Mouse (Mus musculus): ENCODE results near the gene Osgep.
A peak's percentile ranks its signal among the peaks of the same experiment; 100 is the strongest.
"Not testable (repeated sequence)": the region's sequence is repeated elsewhere in the genome, so short reads cannot be mapped to it uniquely, and the experiment has no call there.

The Osgep gene

GRCm38 (mm10) chr14:50924281-50925064 lies at the start of gene Osgep, which contains the start of gene Apex1:
Gene Osgep, minus strand, starts transcription at chr14:50924893.
Gene Apex1, plus strand, starts transcription at chr14:50924968.
- peak; percentile 98 for DNase-seq

DNA sequence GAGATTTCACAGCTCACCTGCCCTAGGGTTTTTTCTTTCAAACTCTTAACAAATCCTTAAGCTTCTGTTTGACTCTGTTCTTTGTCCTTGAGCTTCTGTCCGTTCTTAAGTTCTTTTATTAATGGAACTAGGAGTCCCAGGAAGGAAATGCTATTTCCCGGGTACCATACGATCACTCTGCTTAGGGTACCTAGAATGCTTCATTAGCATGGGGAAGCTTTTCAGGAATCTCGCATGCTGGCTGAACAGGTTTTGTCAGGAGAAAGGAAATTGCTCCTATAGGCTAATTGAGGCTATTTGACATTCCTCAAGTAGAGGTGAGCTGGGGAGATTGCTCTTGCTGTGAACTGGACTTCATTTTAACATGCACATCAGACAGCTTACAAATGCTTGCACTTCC lies 49.0 kb upstream of the Osgep start:
- no peak for DNase-seq

- not testable (repeated sequence) for DNase-seq
These were observed 48.4 kb upstream of the Osgep start for GRCm38 (mm10) chr14:50973054-50973453.

- no peak for DNase-seq
These were observed 46.1 kb upstream of the Osgep start for GRCm38 (mm10) chr14:50970822-50971221.

GRCm38 (mm10) chr14:50969558-50970544 lies 45.2 kb upstream of the Osgep start:
- DNase-seq: no peak

DNA sequence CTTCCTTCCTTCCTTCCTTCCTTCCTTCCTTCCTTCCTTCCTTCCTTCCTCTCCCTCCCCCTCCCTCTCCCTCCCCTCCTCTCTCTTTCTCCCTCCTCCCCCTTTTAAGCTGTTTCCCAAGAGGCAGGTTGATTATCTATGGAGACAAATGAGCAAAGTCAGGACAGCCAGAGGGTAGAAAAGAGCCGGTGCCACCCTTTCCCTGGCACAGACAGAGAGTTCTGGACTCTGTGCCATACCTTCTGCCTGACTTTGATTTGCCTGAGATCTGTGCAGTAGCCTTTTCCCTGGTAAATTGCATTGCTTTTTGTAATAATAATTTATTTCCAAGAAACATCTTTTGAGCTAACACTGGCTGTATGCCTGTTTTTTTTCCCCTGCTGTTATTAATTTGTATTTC lies 44.3 kb upstream of the Osgep start:
- no peak for DNase-seq

DNA sequence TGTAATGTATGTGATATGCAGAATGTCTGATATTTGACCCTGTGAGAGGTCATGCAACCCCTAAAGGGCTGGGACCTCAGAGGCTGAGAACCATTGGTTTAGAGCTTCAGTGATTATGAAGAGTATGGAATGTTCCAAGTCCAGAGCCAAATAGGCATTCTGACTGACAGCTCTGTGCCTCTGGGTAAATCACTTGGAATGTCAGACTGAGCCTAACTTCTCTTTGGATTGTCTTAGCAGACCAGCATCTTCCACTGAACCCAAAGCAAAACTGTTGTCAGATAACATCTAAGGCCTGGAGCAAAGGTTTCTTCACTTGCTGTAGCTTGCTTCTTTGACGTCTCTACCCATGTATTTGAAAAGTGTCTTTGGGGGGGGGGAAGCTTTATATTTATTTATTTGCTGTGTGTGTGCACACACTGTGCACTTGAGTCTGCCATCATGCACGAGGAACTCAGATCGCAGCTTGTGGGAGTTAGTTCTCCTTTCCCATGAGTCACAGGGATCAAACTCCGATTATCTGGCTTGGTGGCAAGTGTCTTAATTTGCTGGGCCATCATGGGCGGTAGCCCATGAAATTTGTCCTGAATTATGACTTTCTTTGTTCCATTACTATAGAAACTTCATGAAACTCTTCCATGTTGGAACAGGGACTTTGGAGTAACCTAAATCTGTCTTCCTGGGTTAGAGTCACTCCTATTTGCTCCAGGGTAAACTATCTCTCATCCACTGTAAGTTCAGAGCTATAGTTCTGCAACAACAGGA lies 43.7 kb upstream of the Osgep start:
- no peak for DNase-seq

DNA sequence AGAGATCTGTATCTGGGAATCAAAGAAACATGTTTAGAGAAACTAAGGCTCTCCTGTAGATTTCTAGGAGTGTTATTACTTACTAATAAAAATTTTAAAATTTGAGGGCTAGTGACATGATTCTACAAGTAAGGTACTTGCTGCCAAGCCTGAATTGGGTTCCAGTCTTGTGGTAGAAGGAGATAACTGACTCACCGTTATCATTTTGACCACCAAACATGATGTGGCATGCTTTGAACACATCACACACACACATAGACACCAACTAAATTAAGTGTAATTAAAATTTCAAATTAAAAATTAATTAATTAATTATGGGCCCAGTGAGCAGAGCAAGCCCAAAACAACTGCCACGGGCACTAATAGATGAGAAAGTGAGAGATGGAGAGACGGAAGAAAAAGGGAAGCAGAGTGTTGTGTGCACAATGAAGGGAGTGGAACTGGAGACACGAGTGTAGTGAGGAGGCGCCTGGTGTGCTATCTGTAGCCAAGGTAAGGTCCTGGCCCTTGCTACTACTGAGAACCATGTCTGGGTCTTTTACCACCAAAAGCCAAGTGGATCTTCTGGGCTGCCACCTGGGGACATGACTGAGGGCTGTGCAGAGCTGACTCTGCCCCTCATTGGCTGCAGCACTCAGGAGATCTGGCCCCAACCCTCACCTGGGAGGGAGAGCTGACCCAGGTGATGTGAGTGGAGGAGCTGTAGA lies 33.7 kb upstream of the Osgep start:
- not testable (repeated sequence) for DNase-seq

DNA sequence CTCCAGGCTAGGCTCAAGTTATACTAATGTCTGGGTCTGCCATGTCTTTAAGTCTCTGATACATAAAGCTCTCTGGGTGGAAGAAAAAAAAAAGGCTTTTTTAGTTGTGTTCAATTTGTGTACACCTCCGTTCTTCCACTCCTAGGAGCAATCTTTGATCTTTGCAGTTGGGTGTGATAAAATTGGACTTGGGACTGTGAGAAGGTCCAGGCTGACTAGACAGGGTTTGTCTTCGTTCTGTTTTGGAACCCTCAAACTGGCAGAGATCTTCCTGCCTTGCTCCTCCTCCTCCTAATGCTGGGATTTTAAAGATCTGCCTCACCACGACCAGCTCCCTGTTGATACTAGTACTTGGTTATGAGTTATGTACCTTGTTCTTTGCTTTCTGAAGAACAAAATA lies 32.5 kb upstream of the Osgep start:
- not testable (repeated sequence) for DNase-seq

DNA sequence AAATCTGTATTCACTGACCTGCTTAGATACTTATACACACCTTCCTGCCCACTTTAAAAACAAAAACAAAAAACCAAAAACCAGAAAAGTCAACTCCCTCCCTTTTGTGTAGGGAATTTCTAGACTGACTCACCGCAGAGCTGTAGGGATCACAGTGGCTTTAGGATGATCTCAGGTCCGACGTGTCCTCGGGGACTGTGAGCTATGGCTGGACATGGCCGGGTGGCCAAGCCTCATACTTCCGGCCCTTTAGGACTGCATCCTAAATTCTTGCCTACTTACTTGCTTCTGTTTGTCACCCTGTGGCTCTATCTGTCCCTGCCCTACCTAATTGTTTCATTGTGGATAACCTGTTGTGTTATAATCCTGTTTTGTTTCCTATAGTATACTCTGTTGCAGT lies 32.0 kb upstream of the Osgep start:
- DNase-seq: not testable (repeated sequence)

DNA sequence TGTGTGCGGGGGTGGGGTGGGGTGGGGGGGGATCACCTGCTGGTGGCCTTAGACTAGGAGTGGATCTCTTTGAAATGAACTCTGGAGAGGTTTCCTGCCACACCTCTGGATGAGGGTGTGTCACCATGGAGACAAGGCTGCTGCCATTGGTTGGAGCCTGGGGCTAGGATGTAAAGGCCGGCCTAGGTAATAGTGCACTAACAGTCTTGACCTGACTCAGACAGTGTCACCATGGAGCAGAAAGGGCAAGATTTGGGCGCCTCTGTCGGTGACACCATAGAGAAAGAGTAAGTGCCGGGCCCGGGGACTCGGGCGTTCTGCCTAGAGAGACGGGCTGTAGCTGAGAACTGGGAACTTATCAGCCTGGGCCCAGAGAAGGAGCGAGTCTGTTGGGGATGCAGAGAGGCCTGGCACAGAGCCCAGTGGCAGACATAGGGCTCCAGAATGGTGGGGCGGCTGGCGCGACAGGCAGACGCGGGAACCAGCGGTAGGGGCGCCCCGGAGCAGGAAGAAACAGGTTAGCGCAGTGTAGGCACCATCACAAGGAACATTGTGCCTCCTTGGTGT lies 31.3 kb upstream of the Osgep start, which contains the start of gene Pnp2:
Pnp2 (plus strand) TSS at position 51 of the 567 bp plus-strand sequence.
- DNase-seq: peak; percentile 56 to 73

DNA sequence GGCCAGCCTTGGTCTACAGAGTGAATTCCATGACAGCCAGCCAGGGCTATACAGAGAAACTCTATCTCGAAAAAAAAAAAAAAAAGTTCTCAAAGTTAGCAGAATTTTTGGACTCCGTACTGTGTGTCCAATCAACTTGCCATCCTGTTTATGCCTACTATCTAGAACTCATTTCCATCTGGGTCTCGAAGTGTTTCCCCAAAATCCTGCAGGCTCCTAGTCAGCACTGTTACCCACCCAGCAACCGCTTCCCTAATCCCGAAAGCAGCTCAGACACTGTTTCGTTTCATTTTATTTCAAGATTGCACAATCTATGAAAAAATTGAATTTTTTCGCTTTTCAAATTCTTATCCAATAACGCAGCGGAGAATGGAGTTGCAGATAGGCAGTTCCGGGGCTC lies 30.8 kb upstream of the Osgep start:
- no peak for DNase-seq

- DNase-seq: not testable (repeated sequence)
These were observed 20.8 kb upstream of the Osgep start for GRCm38 (mm10) chr14:50945526-50945925.

GRCm38 (mm10) chr14:50945081-50945480 lies 20.4 kb upstream of the Osgep start:
- DNase-seq: not testable (repeated sequence)

DNA sequence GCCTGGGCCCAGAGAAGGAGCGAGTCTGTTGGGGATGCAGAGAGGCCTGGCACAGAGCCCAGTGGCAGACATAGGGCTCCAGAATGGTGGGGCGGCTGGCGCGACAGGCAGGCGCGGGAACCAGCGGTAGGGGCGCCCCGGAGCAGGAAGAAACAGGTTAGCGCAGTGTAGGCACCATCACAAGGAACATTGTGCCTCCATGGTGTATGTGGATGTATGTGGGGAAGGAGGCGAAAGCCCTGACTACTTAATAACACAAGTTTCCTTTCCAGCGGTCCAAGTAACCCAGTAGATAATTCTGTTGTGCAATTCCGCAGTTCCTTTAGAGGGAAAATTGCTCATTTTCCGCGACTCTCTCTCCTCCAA lies 20.0 kb upstream of the Osgep start:
- DNase-seq: not testable (repeated sequence)

GRCm38 (mm10) chr14:50943932-50944667 lies 19.4 kb upstream of the Osgep start, which contains the start of gene Gm49342:
Gene Gm49342, plus strand, starts transcription at chr14:50944517.
- DNase-seq: peak; percentile 96 to 98

DNA sequence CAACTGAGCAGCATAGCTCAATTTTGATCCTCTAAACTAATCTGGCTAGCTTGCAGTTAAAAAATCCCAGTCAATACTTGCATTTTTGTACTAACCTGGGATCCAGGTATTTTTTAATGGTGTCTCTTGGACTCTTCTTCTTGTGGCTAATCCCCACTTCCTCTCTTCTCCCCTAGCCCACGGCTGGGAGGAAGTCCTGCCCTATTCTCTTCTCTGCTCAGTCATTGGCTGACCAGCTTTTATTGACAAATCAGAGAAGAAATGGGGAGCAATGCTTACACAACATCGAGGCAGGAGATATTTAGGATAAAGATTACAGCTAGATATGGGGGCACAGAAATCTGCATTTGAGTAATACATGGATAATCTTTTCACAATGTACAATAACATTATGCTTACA lies 14.2 kb upstream of the Osgep start:
- no peak for DNase-seq

GRCm38 (mm10) chr14:50938119-50938908 lies 13.6 kb upstream of the Osgep start:
- no peak for DNase-seq

GRCm38 (mm10) chr14:50936649-50937048 lies 12.0 kb upstream of the Osgep start:
- no peak for DNase-seq

DNA sequence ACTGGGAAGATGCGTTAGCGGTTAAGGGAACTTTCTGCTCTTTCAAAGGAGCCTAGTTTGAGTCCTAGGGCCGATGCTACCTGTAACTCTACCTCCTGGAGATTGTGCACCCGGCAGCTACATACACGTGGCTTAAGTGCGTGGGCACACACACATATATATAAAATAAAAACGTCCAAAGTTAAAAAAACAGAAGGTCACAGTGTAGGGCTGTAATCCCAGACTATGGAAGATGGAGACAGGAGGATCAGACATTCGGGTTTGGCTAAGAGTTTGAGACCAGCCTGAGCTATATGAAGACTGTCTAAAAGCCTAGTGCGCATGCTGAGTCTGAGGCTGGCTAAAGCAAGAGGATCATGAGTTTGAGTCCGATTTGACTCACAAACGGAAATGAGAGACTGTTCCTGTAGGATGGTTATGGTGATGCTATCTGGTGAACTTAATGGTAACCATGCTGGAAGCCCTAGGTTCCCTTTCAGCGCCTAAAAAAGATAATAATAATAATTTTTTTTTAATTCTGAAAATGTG lies 6.9 kb upstream of the Osgep start:
- DNase-seq: no peak

Measured in kidney, postnatal 25 days (tissue).